Mouse (Mus musculus): Measurements from ENCODE around the gene Zfp62. TPM values are rescaled to one million over a fixed set of nuclear protein-coding genes. Genes with fewer than 3 reads are reported as not detected.
"Not testable (repeated sequence)": the region's sequence is repeated elsewhere in the genome, so short reads cannot be mapped to it uniquely, and the experiment has no call there.

The Zfp62 gene
- polyA plus RNA-seq, 1 experiment from 2014 or later, result 50.4 TPM

DNA sequence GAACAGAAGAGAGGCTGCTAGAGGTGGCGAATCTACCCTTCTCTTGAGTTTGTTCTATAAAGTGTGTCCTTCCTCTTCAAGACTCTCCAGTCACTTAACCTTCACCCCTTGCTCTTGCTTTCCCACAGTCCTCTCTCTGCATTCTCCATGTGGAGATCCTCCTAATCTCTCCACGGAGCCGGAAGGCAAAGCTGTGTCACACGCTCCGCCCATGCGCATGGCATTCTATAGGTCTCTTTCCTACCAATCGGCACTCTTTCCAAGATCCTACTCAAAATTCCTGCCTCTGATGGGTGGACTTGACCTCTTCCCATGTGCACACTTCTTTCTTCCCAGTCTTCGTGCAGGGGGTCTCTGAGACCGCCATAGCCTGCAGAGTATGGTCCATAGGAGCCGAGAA, 15.4 kb upstream of the Zfp62 start:
- H3K4me3 ChIP-seq (replicated peaks), result no peak overlapping the region
- no peak for ATAC-seq (ENCODE audit: insufficient number of reproducible peaks, insufficient read depth, low FRiP score, low TSS enrichment, low read depth)
- no peak overlapping the region for H3K27ac ChIP-seq
- no peaks in the 10 kb centered on the region for H3K27me3 ChIP-seq
- H3K9me3 ChIP-seq, result no peaks in the 10 kb centered on the region
- H3K36me3 ChIP-seq, result no peaks in the 10 kb centered on the region
- WGBS, result 83% methylated on average over 10 of the region's 10 CpGs
- H3K9ac ChIP-seq (replicated peaks), result no peak overlapping the region
- H3K4me1 ChIP-seq (replicated peaks), result no peaks in the 10 kb centered on the region
- H3K4me2 ChIP-seq, result no peak overlapping the region

DNA sequence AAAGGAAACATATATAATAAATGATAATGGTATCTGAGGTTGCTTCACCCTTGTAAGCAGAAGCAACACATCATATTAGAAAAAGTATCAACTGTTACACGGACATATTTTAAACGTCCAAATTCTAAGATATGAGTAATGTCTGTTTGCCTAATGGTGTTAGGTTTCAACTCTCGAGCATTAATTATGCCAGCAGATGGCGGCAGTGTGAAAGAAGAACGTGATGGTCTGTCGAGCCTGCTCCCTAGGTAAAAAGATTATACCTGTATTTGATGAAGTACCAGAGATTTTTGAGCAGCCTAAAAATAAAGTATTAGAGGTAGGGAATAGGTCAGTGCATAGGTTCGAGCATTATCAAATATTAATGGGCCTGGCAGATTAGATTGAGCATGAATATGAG, 13.4 kb upstream of the Zfp62 start:
- no peak overlapping the region for H3K9ac ChIP-seq (replicated peaks)
- H3K4me2 ChIP-seq, result no peak overlapping the region
- H3K27me3 ChIP-seq, result no peaks in the 10 kb centered on the region
- no peak for ATAC-seq (ENCODE audit: insufficient number of reproducible peaks, insufficient read depth, low FRiP score, low TSS enrichment, low read depth)
- H3K27ac ChIP-seq, result no peak overlapping the region
- no peak overlapping the region for H3K4me3 ChIP-seq (replicated peaks)
- H3K9me3 ChIP-seq, result no peaks in the 10 kb centered on the region
- no peaks in the 10 kb centered on the region for H3K4me1 ChIP-seq (replicated peaks)
- no peaks in the 10 kb centered on the region for H3K36me3 ChIP-seq
- 8% methylated on average over 7 of the region's 7 CpGs for WGBS

DNA sequence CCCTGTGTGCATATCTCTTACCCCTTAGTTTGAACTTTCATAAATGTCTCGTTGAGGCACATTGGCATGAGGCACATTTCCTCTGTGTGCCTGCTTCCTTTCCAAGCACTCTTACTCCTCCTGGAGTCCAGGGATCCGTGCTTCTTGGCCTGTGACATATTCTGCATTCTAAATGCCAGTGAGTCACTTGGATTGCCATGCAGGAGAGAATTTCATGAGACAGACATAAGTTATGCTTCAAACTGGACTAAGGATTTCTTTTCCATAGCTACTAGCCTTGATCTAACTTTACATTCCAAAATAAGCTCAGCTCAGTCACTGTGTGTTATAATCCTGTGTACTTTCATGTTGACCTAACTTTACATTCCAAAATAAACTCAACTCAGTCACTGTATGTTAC, 12.0 kb upstream of the Zfp62 start:
- Histone ChIP-seq H3K4me1 (replicated peaks) (no peaks in the 10 kb centered on the region), H3K27me3 (no peaks in the 10 kb centered on the region), H3K4me2 (no peak overlapping the region), H3K36me3 (no peaks in the 10 kb centered on the region), H3K9ac (replicated peaks) (no peak overlapping the region), H3K4me3 (replicated peaks) (no peak overlapping the region), H3K27ac (no peak overlapping the region), H3K9me3 (no peaks in the 10 kb centered on the region)
- WGBS, result 65% methylated on average over 2 of the region's 2 CpGs
- no peak for ATAC-seq (ENCODE audit: insufficient number of reproducible peaks, insufficient read depth, low FRiP score, low TSS enrichment, low read depth)

GRCm38 (mm10) chr11:49194771-49195170, 8.3 kb upstream of the Zfp62 start:
- 95% methylated on average over 9 of the region's 9 CpGs for WGBS

GRCm38 (mm10) chr11:49195819-49196322, 7.2 kb upstream of the Zfp62 start:
- no peak overlapping the region for H3K4me3 ChIP-seq (replicated peaks)
- H3K27me3 ChIP-seq, result no peaks in the 10 kb centered on the region
- H3K27ac ChIP-seq, result no peak overlapping the region
- H3K9ac ChIP-seq (replicated peaks), result no peak overlapping the region
- no peaks in the 10 kb centered on the region for H3K9me3 ChIP-seq
- no peak overlapping the region for H3K4me2 ChIP-seq
- H3K4me1 ChIP-seq (replicated peaks), result no peaks in the 10 kb centered on the region
- 84% methylated on average over 7 of the region's 7 CpGs for WGBS
- ATAC-seq (ENCODE audit: insufficient number of reproducible peaks, insufficient read depth, low FRiP score, low TSS enrichment, low read depth), result no peak
- no peaks in the 10 kb centered on the region for H3K36me3 ChIP-seq

More at GRCm38 (mm10) chr11:49194771-49195170, 8.3 kb upstream of the Zfp62 start:
- not testable (repeated sequence) for H3K4me3 ChIP-seq (replicated peaks); H3K27me3 ChIP-seq; H3K27ac ChIP-seq; H3K4me2 ChIP-seq; ATAC-seq (ENCODE audit: insufficient number of reproducible peaks, insufficient read depth, low FRiP score, low TSS enrichment, low read depth); H3K4me1 ChIP-seq (replicated peaks); H3K9me3 ChIP-seq; H3K9ac ChIP-seq (replicated peaks); H3K36me3 ChIP-seq

DNA sequence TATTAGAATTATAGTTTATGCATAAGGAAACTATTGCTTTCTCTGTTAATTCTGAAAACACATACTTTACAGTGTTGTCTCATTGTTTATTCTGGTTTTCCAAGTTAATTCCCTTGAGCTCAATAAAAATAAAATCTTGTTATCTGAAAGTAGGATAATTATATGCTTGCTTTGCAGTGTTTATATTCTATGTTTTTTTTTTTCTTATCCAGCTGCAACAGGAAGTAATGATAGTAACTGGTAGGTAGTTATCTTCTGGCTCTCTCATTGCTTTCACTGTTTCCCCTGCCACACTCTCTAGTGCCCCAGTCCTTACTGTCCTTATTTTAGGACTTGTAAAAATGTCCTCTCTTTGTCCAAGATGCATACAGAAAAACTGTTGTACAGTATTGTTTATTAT, 2.4 kb upstream of the Zfp62 start:
- Histone ChIP-seq H3K4me2 (no peak overlapping the region), H3K9ac (replicated peaks) (no peak overlapping the region), H3K4me1 (replicated peaks) (peaks cover 11% of the 10 kb centered on the region), H3K9me3 (no peaks in the 10 kb centered on the region), H3K36me3 (no peaks in the 10 kb centered on the region), H3K27ac (no peak overlapping the region), H3K4me3 (replicated peaks) (no peak overlapping the region), H3K27me3 (no peaks in the 10 kb centered on the region)
- ATAC-seq (ENCODE audit: insufficient number of reproducible peaks, insufficient read depth, low FRiP score, low TSS enrichment, low read depth), result no peak

- H3K27me3 ChIP-seq, result no peaks in the 10 kb centered on the region
- H3K36me3 ChIP-seq, result no peaks in the 10 kb centered on the region
- H3K4me3 ChIP-seq (replicated peaks), result no peak overlapping the region
- no peaks in the 10 kb centered on the region for H3K9me3 ChIP-seq
- peaks cover 11% of the 10 kb centered on the region for H3K4me1 ChIP-seq (replicated peaks)
- no peak overlapping the region for H3K9ac ChIP-seq (replicated peaks)
- H3K4me2 ChIP-seq, result no peak overlapping the region
- no peak overlapping the region for H3K27ac ChIP-seq
- no peak for ATAC-seq (ENCODE audit: insufficient number of reproducible peaks, insufficient read depth, low FRiP score, low TSS enrichment, low read depth)
These were observed 1.9 kb upstream of the Zfp62 start for GRCm38 (mm10) chr11:49201142-49201541.

GRCm38 (mm10) chr11:49202071-49202470, 1.0 kb upstream of the Zfp62 start:
- H3K4me3 ChIP-seq (replicated peaks), result peak overlapping the region; percentile 88
- WGBS, result 53% methylated on average over 2 of the region's 2 CpGs
- peak overlapping the region; percentile 97 for H3K9ac ChIP-seq (replicated peaks)
- H3K27ac ChIP-seq, result peak overlapping the region; percentile 99
- H3K9me3 ChIP-seq, result no peaks in the 10 kb centered on the region
- no peaks in the 10 kb centered on the region for H3K27me3 ChIP-seq
- H3K4me1 ChIP-seq (replicated peaks), result peaks cover 11% of the 10 kb centered on the region
- H3K4me2 ChIP-seq, result peak overlapping the region; percentile 74
- ATAC-seq (ENCODE audit: insufficient number of reproducible peaks, insufficient read depth, low FRiP score, low TSS enrichment, low read depth), result 0 out of 2 replicates have a peak, but pooled peaks have one; percentile 14
- peaks cover 8% of the 10 kb centered on the region for H3K36me3 ChIP-seq

- H3K9me3 ChIP-seq, result no peaks in the 10 kb centered on the region
- no peaks in the 10 kb centered on the region for H3K27me3 ChIP-seq
- H3K4me3 ChIP-seq (replicated peaks), result peak overlapping the region; percentile 88
- H3K36me3 ChIP-seq, result peaks cover 13% of the 10 kb centered on the region
- peaks cover 11% of the 10 kb centered on the region for H3K4me1 ChIP-seq (replicated peaks)
- WGBS, result 2% methylated on average over 10 of the region's 10 CpGs
- peak overlapping the region; percentile 97 for H3K9ac ChIP-seq (replicated peaks)
- H3K27ac ChIP-seq, result peak overlapping the region; percentile 99
- ATAC-seq (ENCODE audit: insufficient number of reproducible peaks, insufficient read depth, low FRiP score, low TSS enrichment, low read depth), result peak; percentile 58; the same call in 1 of the 2 replicates
- H3K4me2 ChIP-seq, result peak overlapping the region; percentile 74
These were observed 500 bp upstream of the Zfp62 start for GRCm38 (mm10) chr11:49202523-49203061.

GRCm38 (mm10) chr11:49203771-49204497, 842 bp downstream of the Zfp62 start:
- under 1% methylated on average over 24 of the region's 24 CpGs for WGBS

GRCm38 (mm10) chr11:49205080-49205590, 2.0 kb downstream of the Zfp62 start:
- Histone ChIP-seq H3K9me3 (no peaks in the 10 kb centered on the region), H3K27ac (no peak overlapping the region), H3K4me3 (replicated peaks) (0 out of 2 replicates have a peak overlapping the region, but pooled peaks have one; percentile 4), H3K4me2 (peak overlapping the region; percentile 74), H3K27me3 (no peaks in the 10 kb centered on the region), H3K9ac (replicated peaks) (no peak overlapping the region), H3K36me3 (peaks cover 23% of the 10 kb centered on the region), H3K4me1 (replicated peaks) (peaks cover 11% of the 10 kb centered on the region)
- no peak for ATAC-seq (ENCODE audit: insufficient number of reproducible peaks, insufficient read depth, low FRiP score, low TSS enrichment, low read depth)
- 82% methylated on average over 6 of the region's 6 CpGs for WGBS

More at GRCm38 (mm10) chr11:49203771-49204497, 842 bp downstream of the Zfp62 start:
- no peaks in the 10 kb centered on the region for H3K27me3 ChIP-seq
- 0 out of 2 replicates have a peak, but pooled peaks have one; percentile 62 for ATAC-seq (ENCODE audit: insufficient number of reproducible peaks, insufficient read depth, low FRiP score, low TSS enrichment, low read depth)
- H3K4me1 ChIP-seq (replicated peaks), result peaks cover 11% of the 10 kb centered on the region
- peak overlapping the region; percentile 99 for H3K27ac ChIP-seq
- peak overlapping the region; percentile 88 for H3K4me3 ChIP-seq (replicated peaks)
- H3K9ac ChIP-seq (replicated peaks), result peak overlapping the region; percentile 97
- H3K9me3 ChIP-seq, result no peaks in the 10 kb centered on the region
- peak overlapping the region; percentile 74 for H3K4me2 ChIP-seq
- peaks cover 16% of the 10 kb centered on the region for H3K36me3 ChIP-seq
